In the genomic region with DNA sequence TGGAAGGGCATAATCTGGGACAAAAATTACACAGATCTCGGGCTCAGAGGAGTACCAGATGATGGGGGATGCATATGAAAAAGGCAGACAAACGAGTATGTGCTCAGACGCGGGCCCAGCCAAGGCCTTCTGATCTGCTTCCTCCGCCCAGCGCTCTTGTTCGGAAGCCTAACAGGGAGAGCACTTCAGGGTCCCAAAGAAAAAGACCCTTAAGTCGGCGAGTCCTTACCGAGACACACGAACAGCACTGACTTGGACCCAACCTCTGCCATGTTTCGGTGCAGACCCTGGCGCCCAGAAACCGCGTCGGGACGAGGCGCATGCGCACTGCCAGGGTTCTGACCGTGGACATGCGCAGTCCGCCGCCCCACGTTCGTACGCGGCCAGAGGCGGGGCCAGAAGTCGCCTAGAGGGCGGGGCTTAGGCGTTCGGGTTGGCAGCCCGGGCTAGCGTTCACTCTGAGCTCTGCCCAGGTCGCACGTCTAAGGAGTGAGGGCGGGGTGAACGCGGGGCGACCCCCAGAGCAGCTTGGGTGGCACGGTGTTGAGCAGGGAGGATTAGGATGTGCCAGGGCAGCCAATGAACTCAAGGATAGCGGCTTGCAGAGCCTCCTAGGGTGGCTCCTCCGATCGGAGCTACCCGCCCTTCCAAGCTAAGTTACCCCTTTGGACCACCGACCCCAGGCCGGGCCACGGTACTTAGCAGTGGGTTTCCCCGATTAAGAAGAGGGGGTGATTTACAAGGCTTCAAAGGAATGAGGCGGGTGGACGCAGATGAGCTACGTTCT, we compare ENCODE assay signal across 8 mouse cellular contexts. TPM values are rescaled to one million over a fixed set of nuclear protein-coding genes. Genes with fewer than 3 reads are reported as not detected.
DNase-seq lines count a peak whose midpoint lies in the region; ATAC-seq and TF ChIP-seq lines count a peak whose summit lies in the region.

A gene (minus strand): TSS at position 329 of the 787 bp plus-strand sequence.
A gene (plus strand): TSS at position 408 of the 787 bp plus-strand sequence.

- TF ChIP-seq POLR2A in testis, adult 2 months (IDR thresholded peaks at IDR 0.05; ENCODE audit: control insufficient read depth, low read depth, low read length): peak; percentile 92

- peaks cover 7% of the 10 kb centered on the region; the same call in 1 of the 2 replicates for H3K4me1 ChIP-seq in forebrain, embryonic 11.5 days (replicated peaks; ENCODE audit: control insufficient read depth, insufficient read depth, low read length)
- H3K4me1 ChIP-seq in heart, postnatal 0 days (ENCODE audit: control insufficient read depth, insufficient read depth): peaks cover 8% of the 10 kb centered on the region; the same call in 1 of the 2 replicates
- H3K4me1 ChIP-seq in liver, embryonic 16.5 days (ENCODE audit: control insufficient read depth, low read depth, low read length): peaks cover 26% of the 10 kb centered on the region
- H3K4me1 ChIP-seq in neural tube, embryonic 13.5 days (replicated peaks): peaks cover 27% of the 10 kb centered on the region
- H3K4me1 ChIP-seq in testis, adult 2 months (ENCODE audit: control insufficient read depth, insufficient read depth, low read length): peaks cover 3% of the 10 kb centered on the region

- peak within 1 kb of the TSS; percentile 51 for H3K4me3 ChIP-seq in forebrain, embryonic 11.5 days (ENCODE audit: low read depth, low read length)
- peak within 1 kb of the TSS; percentile 86 for H3K4me3 ChIP-seq in heart, postnatal 0 days (ENCODE audit: low read depth, low read length)
- peak within 1 kb of the TSS; percentile 80 for H3K4me3 ChIP-seq in liver, embryonic 16.5 days (ENCODE audit: low read depth, low read length)
- H3K4me3 ChIP-seq in neural tube, embryonic 13.5 days: peak within 1 kb of the TSS; percentile 76
- H3K4me3 ChIP-seq in testis, adult 2 months (ENCODE audit: control insufficient read depth, low read depth, low read length): peak within 1 kb of the TSS; percentile 86

- TF ChIP-seq EP300 in heart, postnatal 0 days (IDR thresholded peaks at IDR 0.05; ENCODE audit: low read depth): no peak

- ATAC-seq in forebrain, embryonic 11.5 days (replicated peaks; ENCODE audit: low FRiP score): peak; percentile 98
- ATAC-seq in heart, postnatal 0 days (ENCODE audit: insufficient read depth, low read depth): peak; percentile 98
- ATAC-seq in liver, embryonic 16.5 days (ENCODE audit: low read depth): peak; percentile 81
- ATAC-seq in neural tube, embryonic 13.5 days (ENCODE audit: low read depth): peak; percentile 98

- H3K9ac ChIP-seq in forebrain, embryonic 11.5 days (ENCODE audit: low read length): peak within 1 kb of the TSS; percentile 80
- peak within 1 kb of the TSS; percentile 71 for H3K9ac ChIP-seq in heart, postnatal 0 days (replicated peaks; ENCODE audit: low read depth, low read length)
- peak within 1 kb of the TSS; percentile 87 for H3K9ac ChIP-seq in liver, embryonic 16.5 days (ENCODE audit: low read depth, low read length)
- peak within 1 kb of the TSS; percentile 93 for H3K9ac ChIP-seq in neural tube, embryonic 13.5 days

- H3K4me2 ChIP-seq in forebrain, embryonic 11.5 days (ENCODE audit: low read depth, low read length, severe bottlenecking): peak within 1 kb of the TSS; percentile 97
- peak within 1 kb of the TSS; percentile 92 for H3K4me2 ChIP-seq in heart, postnatal 0 days (ENCODE audit: low read depth, low read length)
- peak within 1 kb of the TSS; percentile 85 for H3K4me2 ChIP-seq in liver, embryonic 16.5 days (ENCODE audit: low read depth, low read length)
- H3K4me2 ChIP-seq in neural tube, embryonic 13.5 days: peak within 1 kb of the TSS; percentile 80

- no peak within 1 kb of the TSS for H3K27ac ChIP-seq in forebrain, embryonic 11.5 days (ENCODE audit: low read depth, low read length)
- H3K27ac ChIP-seq in heart, postnatal 0 days (ENCODE audit: low read depth): peak within 1 kb of the TSS; percentile 61
- H3K27ac ChIP-seq in liver, embryonic 16.5 days (ENCODE audit: low read length): peak within 1 kb of the TSS; percentile 99
- peak within 1 kb of the TSS; percentile 54 for H3K27ac ChIP-seq in neural tube, embryonic 13.5 days (replicated peaks)
- H3K27ac ChIP-seq in testis, adult 2 months (ENCODE audit: control insufficient read depth, insufficient read depth, low read depth, low read length): peak within 1 kb of the TSS; percentile 82

- 0% methylated on average over 52 of the region's 52 CpGs for WGBS in forebrain, embryonic 11.5 days
- whole genome bisulfite sequencing in heart, postnatal 0 days: under 1% methylated on average over 52 of the region's 52 CpGs
- WGBS in liver, embryonic 16.5 days (ENCODE audit: insufficient replicate concordance): under 1% methylated on average over 52 of the region's 52 CpGs
- under 1% methylated on average over 52 of the region's 52 CpGs for WGBS in neural tube, embryonic 13.5 days

- TF ChIP-seq CTCF in heart, postnatal 0 days (IDR thresholded peaks at IDR 0.05; ENCODE audit: low read depth): no peak
- no peak for TF ChIP-seq CTCF in testis, adult 2 months (IDR thresholded peaks at IDR 0.05; ENCODE audit: control insufficient read depth, insufficient read depth, insufficient replicate concordance, low read depth, low read length)

- no peaks in the 10 kb centered on the region for H3K36me3 ChIP-seq in forebrain, embryonic 11.5 days (ENCODE audit: control insufficient read depth, insufficient read depth, low read length)
- no peaks in the 10 kb centered on the region for H3K36me3 ChIP-seq in heart, postnatal 0 days (replicated peaks; ENCODE audit: control insufficient read depth, insufficient read depth, low read length)
- H3K36me3 ChIP-seq in liver, embryonic 16.5 days (ENCODE audit: control insufficient read depth, insufficient read depth): no peaks in the 10 kb centered on the region
- no peaks in the 10 kb centered on the region for H3K36me3 ChIP-seq in neural tube, embryonic 13.5 days
- H3K36me3 ChIP-seq in testis, adult 2 months (ENCODE audit: control insufficient read depth, insufficient read depth, low read length): no peaks in the 10 kb centered on the region

- peak; percentile 94 to 95 for DNase-seq in CD8-positive naive resting alpha-beta T cell, adult 2 months (ENCODE audit: low read depth in 2 of 2, low spot score in 2 of 2)
- DNase-seq in c-Kit-positive CD71-negative TER-119-negative erythroid progenitor cells, embryonic 14.5 days (ENCODE audit: low read depth): peak; percentile 74
- DNase-seq in forebrain, embryonic 11.5 days (ENCODE audit: low spot score): peak; percentile 96
- DNase-seq in heart, postnatal 0 days (ENCODE audit: low spot score): peak; percentile 91
- DNase-seq in kidney, postnatal 4 days: peak; percentile 98

- no peaks in the 10 kb centered on the region for H3K9me3 ChIP-seq in forebrain, embryonic 11.5 days (ENCODE audit: control insufficient read depth, low read length)
- H3K9me3 ChIP-seq in heart, postnatal 0 days (replicated peaks; ENCODE audit: control insufficient read depth, low read length): no peaks in the 10 kb centered on the region
- no peaks in the 10 kb centered on the region for H3K9me3 ChIP-seq in liver, embryonic 16.5 days (replicated peaks; ENCODE audit: control insufficient read depth, low read length)
- no peaks in the 10 kb centered on the region for H3K9me3 ChIP-seq in neural tube, embryonic 13.5 days

- H3K27me3 ChIP-seq in forebrain, embryonic 11.5 days (ENCODE audit: control insufficient read depth, insufficient read depth, low read length): no peaks in the 10 kb centered on the region
- H3K27me3 ChIP-seq in heart, postnatal 0 days (ENCODE audit: control insufficient read depth, insufficient read depth, low read length): no peaks in the 10 kb centered on the region
- H3K27me3 ChIP-seq in liver, embryonic 16.5 days (ENCODE audit: control insufficient read depth, insufficient read depth, low read depth, low read length): no peaks in the 10 kb centered on the region
- H3K27me3 ChIP-seq in neural tube, embryonic 13.5 days: no peaks in the 10 kb centered on the region
- no peaks in the 10 kb centered on the region for H3K27me3 ChIP-seq in testis, adult 2 months (ENCODE audit: control insufficient read depth, insufficient read depth, low read length)

RNA-seq across cellular contexts. Expression of the first gene that starts in this region (rescaled TPM):
- polyA plus RNA-seq in forebrain, embryonic 11.5 days (2014; fragmentation: Nextera tagmentation; extraction: Ambion mirVana): 196 and 197 TPM in 2 replicates
- total RNA-seq in heart, postnatal 0 days (2014; rRNA removed; ENCODE audit: low replicate concordance): 24.8 and 25.5 TPM in 2 replicates
- 95.4 and 101 TPM in 2 replicates for polyA plus RNA-seq in heart, postnatal 0 days (2015; fragmentation: Nextera tagmentation; extraction: Ambion mirVana)
- polyA plus RNA-seq in liver, embryonic 16.5 days (2015; fragmentation: Nextera tagmentation; extraction: Ambion mirVana): 235 and 271 TPM in 2 replicates
- polyA plus RNA-seq in neural tube, embryonic 13.5 days (2015; fragmentation: Nextera tagmentation; extraction: Ambion mirVana): 119 and 129 TPM in 2 replicates
- 22.8 and 26.8 TPM in 2 replicates for polyA plus RNA-seq in testis, adult 2 months (2012; rRNA removed)

RNA-seq across cellular contexts. Expression of the second gene that starts in this region (rescaled TPM):
- 18.2 TPM in 2 replicates for polyA plus RNA-seq in forebrain, embryonic 11.5 days (2014; fragmentation: Nextera tagmentation; extraction: Ambion mirVana)
- 3.4 TPM in 1 of 2 replicates, not detected in the other for total RNA-seq in heart, postnatal 0 days (2014; rRNA removed; ENCODE audit: low replicate concordance)
- polyA plus RNA-seq in heart, postnatal 0 days (2015; fragmentation: Nextera tagmentation; extraction: Ambion mirVana): 3.9 and 4.3 TPM in 2 replicates
- 39.7 and 41.2 TPM in 2 replicates for polyA plus RNA-seq in liver, embryonic 16.5 days (2015; fragmentation: Nextera tagmentation; extraction: Ambion mirVana)
- 39.8 and 45.1 TPM in 2 replicates for polyA plus RNA-seq in neural tube, embryonic 13.5 days (2015; fragmentation: Nextera tagmentation; extraction: Ambion mirVana)
- polyA plus RNA-seq in testis, adult 2 months (2012; rRNA removed): 8.2 and 9.6 TPM in 2 replicates
